Mouse (Mus musculus): ENCODE data around the gene Zbtb7a.
"Not testable (repeated sequence)": the region's sequence is repeated elsewhere in the genome, so short reads cannot be mapped to it uniquely, and the experiment has no call there.

The Zbtb7a gene

DNA sequence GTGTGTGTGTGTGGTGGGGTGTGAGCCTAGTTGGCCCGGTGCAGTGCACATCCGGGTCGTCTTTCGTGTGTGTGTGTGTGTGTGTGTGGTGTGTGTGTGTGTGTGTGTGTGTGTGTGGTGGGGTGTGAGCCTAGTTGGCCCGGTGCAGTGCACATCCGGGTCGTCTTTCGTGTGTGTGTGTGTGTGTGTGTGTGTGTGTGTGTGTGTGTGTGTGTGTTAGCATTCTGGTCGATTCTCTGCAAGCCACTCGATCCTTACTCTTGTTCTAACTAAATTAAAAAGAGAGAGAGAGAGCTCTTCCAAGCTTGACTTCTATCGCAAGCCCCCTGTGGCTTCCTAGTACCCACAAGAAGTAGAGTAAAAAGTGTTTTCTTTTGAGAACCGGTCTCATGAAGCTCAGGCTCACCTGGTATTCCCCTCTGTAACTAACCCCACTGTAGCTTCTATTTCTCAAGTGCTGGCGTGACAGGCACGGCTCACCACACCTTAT, 34.4 kb downstream of the Zbtb7a start:
- DNase-seq, result not testable (repeated sequence)

- peak; percentile 77 for DNase-seq
Measured at GRCm38 (mm10) chr10:81173132-81173531, 38.1 kb downstream of the Zbtb7a start.

- DNase-seq, result peak; percentile 85
Measured at GRCm38 (mm10) chr10:81174617-81175344, 39.8 kb downstream of the Zbtb7a start.

DNA sequence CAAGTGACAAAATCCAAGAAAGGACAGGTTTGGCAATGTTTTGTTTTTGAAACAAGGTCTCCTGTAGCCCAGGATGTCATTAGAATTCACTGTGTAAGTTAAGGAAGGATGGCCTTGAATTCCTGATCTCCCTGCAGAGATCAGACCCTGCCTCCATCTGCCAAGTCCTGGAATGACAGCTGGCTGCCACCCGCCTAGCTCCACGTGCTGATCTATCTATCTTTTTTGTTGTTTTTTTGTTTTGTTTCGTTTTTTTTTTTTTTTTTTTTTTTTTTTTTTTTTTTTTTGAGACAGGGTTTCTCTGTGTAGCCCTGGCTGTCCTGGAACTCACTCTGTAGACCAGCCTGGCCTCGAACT, 40.3 kb downstream of the Zbtb7a start:
- not testable (repeated sequence) for DNase-seq

DNA sequence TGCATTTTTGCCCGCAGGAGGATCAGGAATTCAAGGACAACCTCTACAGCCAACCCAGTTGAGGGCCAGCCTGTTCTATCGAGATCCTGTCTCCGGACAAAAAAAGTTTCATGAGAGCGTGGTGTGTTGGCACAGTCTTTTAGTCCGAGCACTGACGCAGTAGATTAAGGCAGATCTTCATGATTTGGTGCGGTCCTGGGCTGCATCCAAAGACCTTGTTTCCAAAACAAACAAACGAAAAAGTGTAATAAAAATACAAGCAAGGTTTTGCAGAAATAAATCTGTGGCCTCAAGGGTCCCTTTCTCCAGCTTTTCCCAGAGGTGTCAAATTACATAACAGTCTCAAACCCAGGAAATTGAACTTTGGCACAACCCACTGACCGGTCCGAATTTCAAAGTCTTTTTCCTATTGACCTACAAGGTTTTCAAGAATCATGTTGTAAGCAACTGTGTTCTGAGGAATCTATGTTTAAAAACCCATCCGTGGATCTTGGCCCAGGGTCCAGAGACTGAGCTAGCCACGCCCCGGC, 41.0 kb downstream of the Zbtb7a start:
- no peak for DNase-seq

GRCm38 (mm10) chr10:81176466-81177271, 41.6 kb downstream of the Zbtb7a start, which contains the start of gene Eef2:
Gene Eef2 (plus strand): TSS chr10:81176631.
- DNase-seq, result peak; percentile 98

GRCm38 (mm10) chr10:81177491-81177925, 42.5 kb downstream of the Zbtb7a start:
- DNase-seq, result no peak

DNA sequence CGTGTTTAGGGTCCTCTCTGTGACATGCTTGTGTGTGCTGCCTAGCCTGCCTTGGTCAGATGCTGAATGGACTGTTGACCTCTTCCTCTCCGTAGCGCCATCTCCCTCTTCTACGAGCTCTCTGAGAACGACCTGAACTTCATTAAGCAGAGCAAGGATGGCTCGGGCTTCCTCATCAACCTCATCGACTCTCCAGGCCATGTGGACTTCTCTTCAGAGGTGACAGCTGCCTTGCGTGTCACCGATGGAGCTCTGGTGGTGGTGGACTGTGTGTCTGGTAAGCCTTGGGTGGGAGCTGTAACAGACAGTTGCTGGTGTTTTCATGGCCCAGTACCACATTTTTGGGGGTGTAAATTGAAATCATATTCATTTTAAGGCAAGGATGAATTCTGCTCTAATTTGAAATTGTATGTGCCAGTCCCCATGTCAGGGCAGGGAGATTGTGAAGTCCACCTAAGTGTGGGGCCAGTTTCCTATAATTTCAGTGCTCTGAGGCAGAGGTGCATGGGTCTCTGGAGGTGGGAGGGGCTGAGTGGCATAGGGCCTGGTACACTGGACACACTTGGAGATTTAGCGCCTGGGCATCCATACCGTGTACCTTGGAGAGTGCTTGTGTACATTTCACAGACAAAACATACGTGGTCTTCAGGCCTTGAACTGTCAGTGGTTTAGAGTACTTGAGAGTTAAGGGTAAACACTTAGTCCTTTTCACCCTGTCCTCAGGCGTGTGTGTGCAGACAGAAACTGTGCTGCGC, 43.1 kb downstream of the Zbtb7a start:
- no peak for DNase-seq

- DNase-seq, result no peak
Measured at GRCm38 (mm10) chr10:81178927-81179326, 43.9 kb downstream of the Zbtb7a start.

DNA sequence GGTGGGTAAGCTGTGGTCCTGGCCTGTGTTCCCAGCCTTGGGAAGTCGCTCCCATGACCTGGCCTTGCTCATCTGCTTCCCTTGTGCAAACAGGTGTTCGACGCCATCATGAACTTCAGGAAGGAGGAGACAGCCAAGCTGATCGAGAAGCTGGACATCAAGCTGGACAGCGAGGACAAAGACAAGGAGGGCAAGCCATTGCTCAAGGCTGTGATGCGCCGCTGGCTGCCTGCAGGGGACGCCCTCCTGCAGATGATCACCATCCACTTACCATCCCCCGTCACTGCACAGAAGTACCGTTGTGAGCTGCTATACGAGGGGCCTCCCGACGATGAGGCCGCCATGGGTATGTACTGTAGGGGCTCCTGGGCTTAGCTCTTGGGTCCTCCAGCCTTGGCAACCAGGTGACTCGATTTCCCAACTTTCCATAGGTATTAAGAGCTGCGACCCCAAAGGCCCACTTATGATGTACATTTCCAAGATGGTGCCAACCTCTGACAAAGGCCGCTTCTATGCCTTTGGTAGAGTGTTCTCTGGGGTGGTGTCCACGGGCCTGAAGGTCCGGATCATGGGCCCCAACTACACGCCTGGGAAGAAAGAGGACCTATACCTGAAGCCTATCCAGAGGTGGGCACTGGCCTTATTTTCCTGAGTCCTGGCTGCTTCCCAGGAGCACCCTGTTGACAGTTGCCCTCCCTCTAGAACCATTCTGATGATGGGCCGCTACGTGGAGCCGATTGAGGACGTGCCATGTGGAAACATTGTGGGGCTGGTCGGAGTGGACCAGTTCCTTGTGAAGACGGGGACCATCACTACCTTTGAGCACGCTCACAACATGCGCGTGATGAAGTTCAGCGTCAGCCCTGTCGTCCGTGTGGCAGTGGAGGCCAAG, 44.7 kb downstream of the Zbtb7a start:
- DNase-seq, result no peak

GRCm38 (mm10) chr10:81180946-81181345, 45.9 kb downstream of the Zbtb7a start:
- no peak for DNase-seq

DNA sequence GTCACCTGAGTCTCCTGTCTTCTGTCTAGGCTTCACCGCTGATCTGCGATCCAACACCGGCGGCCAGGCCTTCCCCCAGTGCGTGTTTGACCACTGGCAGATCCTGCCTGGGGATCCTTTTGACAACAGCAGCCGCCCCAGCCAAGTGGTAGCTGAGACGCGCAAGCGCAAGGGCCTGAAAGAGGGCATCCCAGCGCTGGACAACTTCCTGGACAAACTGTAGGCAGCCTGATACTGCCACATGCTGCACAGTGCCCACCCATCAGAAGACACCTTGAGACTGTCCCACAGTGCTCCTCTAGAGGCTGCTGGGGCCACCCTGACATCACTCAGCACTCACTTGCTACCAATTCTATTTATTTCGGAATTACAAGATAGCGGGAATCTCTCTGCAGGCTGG, 46.8 kb downstream of the Zbtb7a start:
- not testable (repeated sequence) for DNase-seq

DNA sequence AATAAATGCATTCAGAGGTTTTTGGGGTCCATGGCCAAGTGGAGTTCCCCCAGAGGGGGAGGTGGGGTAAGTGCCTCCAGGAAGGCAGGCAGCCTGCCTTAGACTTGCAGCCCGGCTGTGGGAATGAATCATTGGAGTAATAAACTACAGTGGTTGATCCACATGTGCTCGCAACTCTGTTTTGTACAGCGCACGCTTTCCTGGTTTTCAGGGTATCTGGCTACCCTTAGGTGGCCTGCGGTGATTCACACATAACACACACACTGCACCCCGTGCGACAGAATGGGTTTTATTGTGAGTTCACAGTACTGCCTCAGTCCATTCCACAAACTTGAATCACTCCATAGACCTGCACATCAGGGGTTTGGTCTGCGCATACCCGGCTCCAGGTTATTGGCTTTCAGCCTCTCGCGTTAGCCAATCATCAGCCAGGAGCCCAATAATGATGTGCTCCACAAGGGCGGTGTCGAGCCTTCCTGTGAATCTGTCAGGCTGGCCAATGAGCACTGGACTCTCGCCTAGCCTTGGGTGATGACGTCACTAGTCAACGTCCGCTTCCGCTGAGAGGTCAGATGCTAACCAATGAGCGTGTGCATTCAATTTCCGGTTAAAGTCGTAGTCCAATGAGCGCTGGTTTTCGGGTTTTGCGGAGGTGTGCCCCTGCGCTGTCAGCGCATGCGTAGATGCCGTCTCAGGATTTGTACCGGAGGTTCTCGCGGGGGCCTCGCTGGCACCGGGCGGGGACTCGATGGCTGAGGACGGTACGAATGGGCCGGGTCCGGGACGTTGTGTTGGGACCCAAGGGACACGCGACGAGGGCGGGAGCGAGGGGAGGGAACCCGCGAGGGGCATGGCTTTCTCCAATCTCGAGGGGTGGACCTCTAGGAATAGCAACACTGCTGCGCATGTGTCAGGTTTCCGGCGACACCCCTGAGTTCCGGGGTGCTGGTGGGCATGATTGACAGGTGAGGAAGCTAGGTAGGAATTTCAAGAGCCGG, 47.6 kb downstream of the Zbtb7a start, which contains the start of gene Dapk3:
TSS of gene Dapk3 (plus strand) at position 670 of the 998 bp plus-strand sequence.
- DNase-seq, result peak; percentile 99

DNA sequence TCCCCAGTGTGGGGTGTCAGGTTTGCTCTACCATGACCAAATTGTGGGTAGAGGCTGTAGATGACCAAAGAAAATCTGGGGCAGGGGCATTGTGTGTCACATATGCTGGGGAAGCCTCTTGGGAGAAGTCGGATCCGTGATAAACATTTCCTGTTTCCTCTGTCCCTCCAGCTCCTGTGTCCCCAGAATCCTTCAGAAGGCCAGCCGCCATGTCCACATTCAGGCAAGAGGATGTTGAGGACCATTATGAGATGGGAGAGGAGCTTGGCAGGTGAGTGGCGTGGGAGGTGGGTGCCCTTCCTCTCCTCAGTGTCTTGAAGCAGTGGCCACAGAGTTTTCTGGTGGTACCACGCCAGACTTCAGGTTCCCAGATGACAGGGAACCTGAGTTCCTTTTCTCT, 48.8 kb downstream of the Zbtb7a start, which contains the start of gene 4930442H23Rik:
TSS of gene 4930442H23Rik (minus strand) at position 45 of the 400 bp plus-strand sequence.
- no peak for DNase-seq

- DNase-seq, result no peak
Measured at GRCm38 (mm10) chr10:81184765-81185164, 49.7 kb downstream of the Zbtb7a start.

- DNase-seq, result no peak
Measured at GRCm38 (mm10) chr10:81187161-81187560, 52.1 kb downstream of the Zbtb7a start.

DNA sequence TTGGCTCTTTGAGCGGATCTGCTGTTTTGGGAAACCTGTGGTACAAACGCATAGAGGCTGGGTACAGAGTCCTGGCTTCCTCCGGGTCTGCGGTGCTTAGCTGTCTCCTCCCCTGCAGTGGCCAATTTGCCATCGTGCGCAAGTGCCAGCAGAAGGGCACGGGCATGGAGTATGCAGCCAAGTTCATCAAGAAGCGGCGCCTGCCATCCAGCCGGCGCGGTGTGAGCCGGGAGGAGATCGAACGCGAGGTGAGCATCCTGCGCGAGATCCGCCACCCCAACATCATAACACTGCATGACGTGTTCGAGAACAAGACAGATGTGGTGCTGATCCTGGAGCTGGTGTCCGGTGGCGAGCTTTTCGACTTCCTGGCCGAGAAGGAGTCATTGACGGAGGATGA, 54.8 kb downstream of the Zbtb7a start:
- DNase-seq, result no peak

DNA sequence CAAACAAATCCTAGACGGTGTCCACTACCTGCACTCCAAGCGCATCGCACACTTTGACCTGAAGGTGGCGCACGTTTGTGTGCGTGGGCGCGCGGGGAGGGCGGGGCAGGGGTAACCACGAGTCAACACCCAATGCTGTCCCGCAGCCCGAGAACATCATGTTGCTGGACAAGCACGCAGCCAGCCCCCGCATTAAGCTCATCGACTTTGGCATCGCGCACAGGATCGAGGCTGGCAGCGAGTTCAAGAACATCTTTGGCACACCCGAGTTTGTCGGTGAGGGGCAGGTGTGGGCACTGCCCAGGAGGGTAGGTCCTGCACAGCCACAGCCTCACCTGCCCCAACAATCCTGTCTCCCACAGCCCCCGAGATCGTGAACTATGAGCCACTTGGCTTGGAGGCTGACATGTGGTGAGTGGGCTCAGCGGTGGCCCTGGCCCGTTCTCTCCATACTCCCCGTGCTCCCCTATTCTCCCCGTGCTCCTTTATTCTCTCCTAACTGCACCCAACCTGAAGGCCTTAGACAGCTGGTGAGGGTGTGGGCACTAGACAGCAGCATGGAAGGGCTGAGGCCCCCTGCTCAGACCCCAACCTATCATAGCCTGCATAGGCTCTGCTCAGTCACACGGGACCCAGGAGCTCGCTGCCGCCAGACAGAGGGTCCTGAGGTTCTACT, 55.4 kb downstream of the Zbtb7a start:
- DNase-seq, result no peak

- DNase-seq, result no peak
Measured at GRCm38 (mm10) chr10:81190912-81191321, 55.9 kb downstream of the Zbtb7a start.

Measured in layer of hippocampus, adult 9-11 months (tissue).